Mouse (Mus musculus): ENCODE data around the gene Gm49337.

DNA sequence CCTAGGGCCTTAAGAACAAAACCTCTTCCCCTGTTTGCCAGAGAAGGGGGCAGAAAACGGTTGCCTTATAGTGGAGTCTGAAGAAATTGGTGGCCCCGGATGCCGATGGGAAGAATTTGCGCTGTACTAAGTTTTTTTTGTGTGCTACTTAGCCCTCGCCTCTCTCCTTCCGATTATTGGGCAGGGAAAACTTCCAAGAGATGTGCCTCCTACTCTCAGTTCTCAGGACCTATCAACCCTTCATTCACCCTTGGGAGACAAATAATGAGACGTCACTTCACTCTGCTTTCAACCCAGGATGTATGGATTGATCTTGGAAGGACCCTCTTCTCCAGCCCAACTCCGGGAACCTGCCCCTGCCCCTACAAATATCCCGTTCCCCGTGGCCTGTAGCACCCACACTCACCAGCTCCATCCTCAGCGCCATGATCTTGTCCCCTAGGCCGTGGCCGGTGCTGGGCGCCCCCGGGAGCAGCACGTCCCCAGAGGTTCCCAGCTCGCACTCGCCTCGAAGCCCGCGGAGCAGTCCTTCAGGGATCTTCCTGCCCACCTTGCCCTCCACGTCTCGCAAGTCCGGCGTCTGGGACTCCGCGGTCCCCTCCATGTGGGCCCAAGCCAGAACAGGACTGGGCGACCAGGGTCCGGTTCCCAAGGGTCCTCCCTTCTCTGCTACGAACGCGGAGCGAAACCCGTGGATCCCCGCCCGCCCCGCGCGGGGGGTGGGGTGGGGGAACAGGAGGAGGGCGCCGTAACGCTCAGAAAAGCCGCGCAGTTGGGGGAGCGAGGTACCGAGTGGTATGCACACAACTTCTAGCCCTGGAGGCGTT is 29.1 kb upstream of the Gm49337 start:
- TF ChIP-seq CTCF (IDR thresholded peaks at IDR 0.05; ENCODE audit: insufficient read depth, low read length) (no peak), POLR2A (IDR thresholded peaks at IDR 0.05; ENCODE audit: borderline replicate concordance, extremely low read depth, low read depth, low read length) (peak; percentile 26; the same call in 1 of the 2 replicates)

Measured in lung, adult 2 months (tissue).